Mouse (Mus musculus) intestine, embryonic 16.5 days (tissue): ENCODE measurements around the gene Kif26a. TPM values are rescaled to one million over a fixed set of nuclear protein-coding genes. Genes with fewer than 3 reads are reported as not detected.

Experiments
- ATAC-seq: fragments of 200-750 bp; cut with Nextera tagmentation; 2 replicates; pipeline ENCODE4 v1.8.0; 2017; ENCODE audit warnings: moderate TSS enrichment, moderate library complexity
- H3K27ac ChIP-seq: fragments of 300-500 bp; sonication (generic); 2 replicates; pipeline ENCODE4 v1.5.1; 2014; ENCODE audit warnings: mild to moderate bottlenecking, low read length
- H3K27me3 ChIP-seq: fragments of 300-500 bp; sonication (generic); replicated peaks from 2 replicates; pipeline ENCODE4 v1.6.1; 2014; ENCODE audit warnings: low read length, control low read depth, mixed read lengths; ENCODE audit not compliant: control insufficient read depth, insufficient read depth
- H3K36me3 ChIP-seq: fragments of 300-500 bp; sonication (generic); 2 replicates; pipeline ENCODE4 v1.6.1; 2014; ENCODE audit warnings: low read length, control low read depth; ENCODE audit not compliant: control insufficient read depth, insufficient read depth
- H3K4me1 ChIP-seq: fragments of 300-500 bp; sonication (generic); 2 replicates; pipeline ENCODE4 v1.6.1; 2014; ENCODE audit warnings: low read length, control low read depth, mixed read lengths; ENCODE audit not compliant: control insufficient read depth, insufficient read depth
- H3K4me2 ChIP-seq: fragments of 300-500 bp; sonication (generic); 2 replicates; pipeline ENCODE4 v1.6.1; 2014; ENCODE audit warnings: low read depth, low read length, control low read depth
- H3K4me3 ChIP-seq: fragments of 300-500 bp; sonication (generic); 2 replicates; pipeline ENCODE4 v1.5.1; 2014; ENCODE audit warnings: mild to moderate bottlenecking, low read length
- H3K9ac ChIP-seq: fragments of 300-500 bp; sonication (generic); 2 replicates; pipeline ENCODE4 v1.6.1; 2014; ENCODE audit warnings: low read depth, low read length
- H3K9me3 ChIP-seq: fragments of 300-500 bp; sonication (generic); 2 replicates; pipeline ENCODE4 v1.6.1; 2016; ENCODE audit warnings: low read length, control low read depth; ENCODE audit not compliant: control insufficient read depth
- WGBS: fragments of 180-500 bp; shearing (Covaris S2); extraction: QIAGEN DNeasy Blood & Tissue Kit; methylation state at CpG from one replicate; pipeline ENCODE4 v1.1.7; 2014; 5-methylcytosine and 5-hydroxymethylcytosine counted together
- polyA plus RNA-seq: library from polyadenylated mRNA; unstranded; fragments of >200 nt; fragmentation: Nextera tagmentation; extraction: Ambion mirVana; gene quantifications from 2 replicates; pipeline ENCODE4 v1.2.1, GENCODE M21; 2015

The Kif26a gene
- polyA plus RNA-seq, 1 experiment from 2014 or later: 1.9 TPM

DNA sequence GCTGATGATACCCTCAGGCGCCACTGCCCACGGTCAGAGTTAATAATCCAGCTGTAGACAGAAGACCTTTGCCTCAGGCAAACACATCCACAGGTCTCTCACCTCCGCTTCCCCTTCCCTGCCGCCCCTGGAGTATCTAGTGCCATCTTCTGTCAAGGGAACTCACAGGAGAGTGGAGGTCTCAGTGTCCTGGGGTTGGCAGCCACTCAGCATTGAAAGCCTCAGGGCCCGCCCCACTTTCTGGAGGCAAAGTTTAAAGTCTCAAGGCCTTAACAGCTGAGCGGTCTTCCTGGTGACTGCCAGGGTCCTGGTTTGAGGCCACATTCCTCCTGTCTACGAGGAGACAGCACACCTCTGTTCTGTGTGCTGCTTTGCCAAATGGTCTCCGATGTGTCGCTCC, 36.3 kb upstream of the Kif26a start:
- no peak for ATAC-seq
- Histone ChIP-seq H3K36me3 (no peaks in the 10 kb centered on the region), H3K9me3 (no peaks in the 10 kb centered on the region), H3K27me3 (no peaks in the 10 kb centered on the region), H3K4me3 (no peak overlapping the region), H3K9ac (no peak overlapping the region), H3K27ac (peak overlapping the region; percentile 69), H3K4me2 (peak overlapping the region; percentile 32; the same call in 1 of the 2 replicates), H3K4me1 (peaks cover 21% of the 10 kb centered on the region)
- WGBS: 63% methylated on average over 9 of the region's 9 CpGs

DNA sequence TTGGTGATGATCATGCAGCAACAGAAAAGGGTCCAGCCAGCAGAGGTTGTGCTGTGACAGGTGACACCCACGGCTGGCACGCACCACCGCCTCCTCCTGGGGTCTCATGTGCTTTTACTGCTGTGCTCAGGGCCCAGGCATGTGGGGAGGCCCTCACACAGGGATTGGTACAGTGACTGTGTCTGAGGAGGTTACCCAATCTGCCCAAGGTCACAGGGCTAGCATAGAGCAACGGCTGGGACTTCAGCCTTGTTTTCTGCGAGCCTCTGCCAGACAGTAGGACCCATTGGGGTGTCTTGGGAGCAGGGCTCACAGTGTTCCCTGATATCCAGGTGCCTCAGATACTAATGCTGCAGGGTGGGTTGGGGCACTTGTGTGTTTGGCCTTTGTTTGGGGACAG, 34.7 kb upstream of the Kif26a start:
- no peak for ATAC-seq
- Histone ChIP-seq H3K27ac (no peak overlapping the region), H3K4me2 (no peak overlapping the region), H3K4me1 (peaks cover 21% of the 10 kb centered on the region), H3K4me3 (no peak overlapping the region), H3K9ac (no peak overlapping the region), H3K27me3 (no peaks in the 10 kb centered on the region), H3K9me3 (no peaks in the 10 kb centered on the region), H3K36me3 (no peaks in the 10 kb centered on the region)
- 84% methylated on average over 5 of the region's 5 CpGs for WGBS

DNA sequence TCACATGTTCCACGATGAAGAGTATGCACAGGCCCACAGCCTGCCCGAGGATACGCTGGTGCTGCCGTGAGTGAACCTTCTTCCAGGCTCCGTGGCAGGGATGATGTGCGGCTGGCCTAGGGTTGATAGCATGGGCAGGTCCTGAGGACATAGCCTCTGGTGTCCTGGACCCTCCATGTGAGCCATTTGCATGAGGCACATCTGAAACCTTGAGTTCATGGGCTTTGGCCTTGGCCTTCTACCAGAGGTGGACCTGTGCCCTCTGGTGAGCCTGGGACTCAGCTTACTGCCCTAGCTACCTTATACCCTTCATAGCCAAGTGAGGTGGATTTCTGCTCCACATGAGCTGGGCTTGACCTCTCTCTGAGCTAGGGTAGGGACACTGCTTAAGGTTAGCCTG, 33.8 kb upstream of the Kif26a start:
- H3K27ac ChIP-seq: no peak overlapping the region
- H3K9ac ChIP-seq: no peak overlapping the region
- no peaks in the 10 kb centered on the region for H3K9me3 ChIP-seq
- no peaks in the 10 kb centered on the region for H3K27me3 ChIP-seq
- WGBS: 89% methylated on average over 6 of the region's 6 CpGs
- no peaks in the 10 kb centered on the region for H3K36me3 ChIP-seq
- no peak for ATAC-seq
- no peak overlapping the region for H3K4me2 ChIP-seq
- peaks cover 24% of the 10 kb centered on the region for H3K4me1 ChIP-seq
- H3K4me3 ChIP-seq: no peak overlapping the region

DNA sequence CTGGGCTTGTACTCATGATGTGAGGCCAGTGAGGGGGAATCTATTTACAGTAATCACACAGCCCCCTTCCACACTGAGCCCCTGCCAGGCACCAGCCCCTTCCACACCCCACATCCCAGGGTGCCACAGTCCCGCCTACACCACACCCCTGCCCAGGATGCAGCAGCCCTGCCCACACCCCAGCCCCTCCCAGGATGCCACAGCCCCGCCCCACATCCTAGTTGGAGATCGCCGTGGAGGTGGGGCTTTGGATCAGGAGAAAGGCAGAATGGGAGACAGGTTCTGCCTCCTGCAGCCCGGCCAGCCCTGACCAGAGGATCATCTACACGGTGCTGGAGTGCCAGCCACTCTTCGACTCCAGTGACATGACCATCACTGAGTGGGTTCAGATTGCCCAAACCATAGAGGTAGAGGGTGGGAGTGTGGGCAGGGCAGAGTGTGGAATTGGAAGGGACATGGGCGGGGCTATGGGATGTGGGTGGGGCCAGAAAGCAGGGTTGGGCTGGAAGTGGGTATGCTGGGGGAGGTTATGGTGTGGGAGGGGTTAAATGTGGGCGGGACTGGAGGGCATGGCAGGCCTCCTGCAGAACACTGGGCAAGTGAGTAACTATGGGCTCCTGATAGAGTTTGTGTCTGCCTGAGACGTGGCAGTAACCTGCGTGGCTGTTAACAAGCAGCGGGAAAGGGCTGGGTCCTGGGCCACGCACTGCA, 33.2 kb upstream of the Kif26a start:
- H3K36me3 ChIP-seq: no peaks in the 10 kb centered on the region
- H3K4me2 ChIP-seq: no peak overlapping the region
- H3K27me3 ChIP-seq: no peaks in the 10 kb centered on the region
- ATAC-seq: peak; percentile 49
- H3K4me3 ChIP-seq: no peak overlapping the region
- H3K27ac ChIP-seq: no peak overlapping the region
- 20% methylated on average over 13 of the region's 13 CpGs for WGBS
- peaks cover 24% of the 10 kb centered on the region for H3K4me1 ChIP-seq
- no peak overlapping the region for H3K9ac ChIP-seq
- no peaks in the 10 kb centered on the region for H3K9me3 ChIP-seq

DNA sequence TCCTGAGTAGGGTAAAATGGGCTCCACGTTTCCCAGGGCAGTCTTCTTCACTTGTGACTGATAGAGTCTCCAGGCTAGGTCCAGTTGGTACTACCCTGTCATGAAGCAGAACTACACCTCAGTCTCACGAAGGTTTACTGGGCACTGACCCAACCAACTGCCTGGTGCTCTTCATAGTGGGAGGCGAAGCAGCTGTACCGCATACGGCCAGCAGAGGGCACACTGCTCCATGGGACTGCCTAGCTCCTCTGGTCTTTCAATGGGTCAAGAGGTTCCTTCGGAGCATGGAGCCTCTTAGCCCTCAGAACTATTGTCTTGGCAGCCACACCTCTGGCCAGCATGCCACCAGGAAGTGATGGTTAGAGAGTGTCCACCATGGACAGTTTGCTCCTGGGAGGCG, 32.3 kb upstream of the Kif26a start:
- H3K9me3 ChIP-seq: no peaks in the 10 kb centered on the region
- no peaks in the 10 kb centered on the region for H3K36me3 ChIP-seq
- H3K9ac ChIP-seq: no peak overlapping the region
- 12% methylated on average over 7 of the region's 7 CpGs for WGBS
- ATAC-seq: no peak
- H3K27me3 ChIP-seq: no peaks in the 10 kb centered on the region
- no peak overlapping the region for H3K4me3 ChIP-seq
- H3K4me1 ChIP-seq: peaks cover 29% of the 10 kb centered on the region
- no peak overlapping the region for H3K4me2 ChIP-seq
- no peak overlapping the region for H3K27ac ChIP-seq

DNA sequence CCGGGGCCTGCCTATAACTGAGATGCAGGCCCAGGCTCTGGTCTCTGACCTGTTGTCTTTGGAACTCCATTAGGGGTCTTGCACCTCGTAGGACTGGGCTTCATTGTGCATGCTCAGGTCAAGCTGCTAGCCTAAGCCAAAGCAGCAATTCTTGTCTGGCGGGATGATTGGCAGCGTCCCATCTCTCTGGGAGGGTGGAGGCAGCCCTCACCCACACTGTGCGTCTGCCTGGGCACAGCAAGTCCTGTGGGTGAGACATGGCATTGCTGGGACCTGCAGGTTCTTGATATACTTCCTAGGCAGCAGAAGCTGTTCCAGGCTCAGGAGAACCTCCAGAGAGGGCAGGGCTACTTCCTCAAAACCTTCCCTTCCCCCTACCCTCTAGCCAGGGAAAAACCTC, 29.0 kb upstream of the Kif26a start:
- 82% methylated on average over 5 of the region's 5 CpGs for WGBS
- ATAC-seq: no peak
- no peaks in the 10 kb centered on the region for H3K9me3 ChIP-seq
- H3K4me3 ChIP-seq: no peak overlapping the region
- H3K4me1 ChIP-seq: peaks cover 19% of the 10 kb centered on the region
- H3K27me3 ChIP-seq: no peaks in the 10 kb centered on the region
- 0 out of 2 replicates have a peak overlapping the region, but pooled peaks have one; percentile 26 for H3K27ac ChIP-seq
- H3K4me2 ChIP-seq: no peak overlapping the region
- H3K36me3 ChIP-seq: no peaks in the 10 kb centered on the region
- no peak overlapping the region for H3K9ac ChIP-seq

DNA sequence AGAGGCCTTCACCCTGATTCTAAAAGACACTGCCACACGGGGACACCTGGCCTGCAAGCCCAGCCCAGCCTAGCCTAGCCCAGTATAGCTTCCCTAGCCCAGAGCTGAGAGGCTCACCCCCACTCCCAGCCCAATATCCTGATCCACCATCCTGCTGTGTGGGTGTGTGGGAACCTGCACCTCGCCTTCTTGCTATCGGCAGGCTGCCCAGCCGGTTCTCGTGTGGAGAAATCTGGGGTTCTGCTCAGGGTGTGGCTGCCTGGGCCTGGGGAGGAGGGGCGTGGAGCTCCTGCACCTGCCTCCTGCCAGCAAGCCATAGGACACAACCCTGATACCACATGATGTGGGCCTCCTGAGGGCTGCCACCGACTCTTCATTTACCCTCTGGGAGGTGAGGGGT, 28.4 kb upstream of the Kif26a start:
- no peak overlapping the region for H3K4me3 ChIP-seq
- no peaks in the 10 kb centered on the region; the same call in 1 of the 2 replicates for H3K27me3 ChIP-seq
- 0 out of 2 replicates have a peak overlapping the region, but pooled peaks have one; percentile 26 for H3K27ac ChIP-seq
- no peaks in the 10 kb centered on the region for H3K36me3 ChIP-seq
- no peak overlapping the region for H3K4me2 ChIP-seq
- no peaks in the 10 kb centered on the region for H3K9me3 ChIP-seq
- H3K9ac ChIP-seq: no peak overlapping the region; the same call in 1 of the 2 replicates
- WGBS: 36% methylated on average over 7 of the region's 7 CpGs
- H3K4me1 ChIP-seq: peaks cover 19% of the 10 kb centered on the region
- ATAC-seq: peak; percentile 74

DNA sequence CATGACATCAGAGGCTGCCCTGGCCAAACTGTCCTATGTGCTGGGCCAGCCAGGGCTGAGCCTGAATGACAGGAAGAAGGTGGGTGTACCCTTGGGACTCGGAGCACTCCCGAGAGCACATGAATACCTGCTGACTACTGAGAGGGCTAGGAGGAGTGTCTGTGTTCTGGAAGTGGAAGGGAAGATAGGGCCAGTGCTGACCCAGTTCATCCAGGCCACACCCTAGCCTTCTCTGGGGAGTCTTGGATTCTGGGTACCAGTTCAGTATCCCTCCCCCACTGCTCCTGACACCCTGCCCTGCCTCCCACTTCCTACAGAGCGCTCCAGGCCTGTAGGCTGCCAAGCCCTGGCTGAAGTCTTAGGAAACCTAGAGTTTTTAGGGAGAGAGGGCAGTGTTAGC, 24.8 kb upstream of the Kif26a start:
- no peaks in the 10 kb centered on the region; the same call in 1 of the 2 replicates for H3K27me3 ChIP-seq
- H3K9ac ChIP-seq: no peak overlapping the region
- peaks cover 11% of the 10 kb centered on the region for H3K4me1 ChIP-seq
- no peak overlapping the region for H3K27ac ChIP-seq
- H3K36me3 ChIP-seq: no peaks in the 10 kb centered on the region
- no peak for ATAC-seq
- WGBS: 79% methylated on average over 3 of the region's 3 CpGs
- no peak overlapping the region for H3K4me2 ChIP-seq
- no peaks in the 10 kb centered on the region for H3K9me3 ChIP-seq
- H3K4me3 ChIP-seq: no peak overlapping the region

DNA sequence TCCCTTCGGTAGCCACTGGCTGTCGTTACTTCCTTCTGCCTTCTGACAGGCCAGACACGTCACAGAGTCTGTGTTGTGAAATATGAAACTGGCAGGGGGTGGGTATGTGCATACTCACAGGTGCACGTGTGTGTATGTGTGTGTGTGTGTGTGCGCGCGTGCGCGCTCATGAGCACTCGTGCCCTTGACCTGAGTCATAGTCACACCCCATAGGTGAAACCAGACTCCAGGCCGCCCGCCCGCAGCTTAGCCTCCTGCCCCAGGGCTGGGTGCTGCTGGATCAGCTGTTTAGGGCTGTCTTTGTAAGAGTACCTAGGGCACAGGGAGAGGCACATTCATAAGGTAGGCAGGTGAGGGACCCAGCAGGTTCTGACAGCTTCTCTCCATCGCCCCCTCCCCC, 20.1 kb upstream of the Kif26a start:
- Histone ChIP-seq H3K4me1 (peaks cover 26% of the 10 kb centered on the region), H3K27me3 (no peaks in the 10 kb centered on the region; the same call in 1 of the 2 replicates), H3K9ac (no peak overlapping the region; the same call in 1 of the 2 replicates), H3K27ac (peak overlapping the region; percentile 37; the same call in 1 of the 2 replicates), H3K4me3 (no peak overlapping the region), H3K36me3 (no peaks in the 10 kb centered on the region), H3K4me2 (no peak overlapping the region), H3K9me3 (no peaks in the 10 kb centered on the region)
- WGBS: 60% methylated on average over 14 of the region's 14 CpGs
- peak; percentile 8 for ATAC-seq
